Mouse (Mus musculus) cerebellum, postnatal 25 days (tissue): ENCODE measurements around the gene Aldh3a1.

ENCODE experiments used
- DNase-seq, 2 experiments: peaks; one replicate each; pipeline ENCODE4 v3.0.0; 2021; ENCODE audit warnings: mixed read lengths in 2 of 2

The Aldh3a1 gene

GRCm38 (mm10) chr11:61244406-61244805 lies 37.1 kb downstream of the Aldh3a1 start:
- peak in 1 of 2 experiments; percentile 52 for DNase-seq

DNA sequence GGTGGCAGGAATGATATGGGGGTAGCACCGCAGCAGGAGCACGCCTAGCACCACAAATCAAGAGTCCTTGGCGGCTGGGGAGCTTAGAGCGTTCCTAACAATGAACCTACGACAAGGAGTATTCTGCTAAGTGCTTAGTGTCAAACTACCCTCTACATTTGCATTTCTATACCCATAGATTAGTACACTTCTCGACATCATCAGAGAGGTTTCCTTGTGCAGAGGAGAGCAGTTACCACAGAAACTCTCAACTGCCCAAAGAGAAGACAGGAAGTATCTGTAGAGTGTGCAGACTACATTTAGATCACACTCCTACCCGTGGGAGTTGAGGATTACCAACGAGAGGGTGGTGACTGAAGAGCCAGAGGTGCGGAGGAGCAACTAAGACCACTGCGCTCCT lies 44.4 kb downstream of the Aldh3a1 start:
- DNase-seq = no peak

DNA sequence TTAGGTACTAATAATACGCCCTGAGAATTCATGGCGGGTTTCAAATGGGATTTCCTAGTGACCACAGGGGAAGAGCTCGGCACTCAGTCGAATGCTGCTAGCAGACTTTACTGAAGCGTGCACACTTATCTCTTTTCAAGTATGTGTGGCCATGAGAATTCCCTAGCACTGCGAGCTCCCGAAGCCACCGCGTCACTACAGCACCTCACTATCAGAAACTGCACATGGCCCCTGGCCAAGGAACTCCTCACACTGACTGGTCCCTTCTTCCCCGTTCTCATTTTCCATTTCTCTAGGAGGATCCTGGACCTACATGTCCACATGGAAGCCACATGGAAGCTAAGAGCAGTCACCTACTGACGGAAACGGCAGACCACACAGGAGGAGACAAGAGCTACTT lies 45.5 kb downstream of the Aldh3a1 start:
- DNase-seq = no peak

DNA sequence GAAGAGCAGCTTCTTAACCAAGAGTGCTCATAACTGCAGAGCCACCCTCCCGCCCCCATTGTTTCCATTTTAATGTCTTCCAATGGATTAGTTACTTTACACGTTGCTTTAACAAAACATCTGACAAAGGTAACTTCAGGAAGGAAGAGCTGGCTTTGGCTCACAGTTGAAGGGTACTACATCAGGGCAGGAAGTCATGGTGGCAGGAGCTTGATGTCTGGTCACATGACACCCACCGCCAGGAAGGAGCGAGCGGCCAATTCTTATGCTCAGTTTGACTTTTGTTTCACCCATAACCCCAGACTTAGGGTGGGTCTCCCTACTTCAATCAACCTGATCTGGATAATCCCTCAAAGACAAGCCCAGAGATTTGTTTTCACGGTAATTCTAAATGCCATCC lies 51.8 kb downstream of the Aldh3a1 start:
- DNase-seq = no peak

DNA sequence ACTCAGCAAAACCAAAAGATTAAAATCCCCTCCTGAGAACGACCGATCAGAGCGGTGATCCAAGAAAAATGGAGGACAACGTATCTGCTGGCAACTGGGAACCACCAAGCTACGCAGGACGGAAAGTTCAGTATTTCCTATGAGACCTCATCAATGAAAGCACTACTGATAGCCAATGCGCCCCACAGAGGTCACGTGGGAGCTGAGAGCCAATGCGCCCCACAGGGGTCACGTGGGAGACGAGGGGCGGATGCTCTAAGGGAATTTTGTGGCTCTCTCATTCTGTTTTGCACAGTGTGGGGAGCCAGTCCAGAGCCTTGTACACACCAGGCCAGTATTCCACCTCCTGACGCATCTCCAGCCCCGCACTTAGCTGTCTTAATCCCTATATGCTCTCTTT lies 55.2 kb downstream of the Aldh3a1 start:
- no peak for DNase-seq

GRCm38 (mm10) chr11:61263841-61264240 lies 56.5 kb downstream of the Aldh3a1 start:
- DNase-seq = no peak

GRCm38 (mm10) chr11:61266551-61267533 lies 59.5 kb downstream of the Aldh3a1 start, which contains the start of gene Aldh3a2:
Aldh3a2 (minus strand) TSS chr11:61267464.
- DNase-seq = peak; percentile 98
